Comparison of ENCODE assay signal across 8 mouse cellular contexts in the genomic region with DNA sequence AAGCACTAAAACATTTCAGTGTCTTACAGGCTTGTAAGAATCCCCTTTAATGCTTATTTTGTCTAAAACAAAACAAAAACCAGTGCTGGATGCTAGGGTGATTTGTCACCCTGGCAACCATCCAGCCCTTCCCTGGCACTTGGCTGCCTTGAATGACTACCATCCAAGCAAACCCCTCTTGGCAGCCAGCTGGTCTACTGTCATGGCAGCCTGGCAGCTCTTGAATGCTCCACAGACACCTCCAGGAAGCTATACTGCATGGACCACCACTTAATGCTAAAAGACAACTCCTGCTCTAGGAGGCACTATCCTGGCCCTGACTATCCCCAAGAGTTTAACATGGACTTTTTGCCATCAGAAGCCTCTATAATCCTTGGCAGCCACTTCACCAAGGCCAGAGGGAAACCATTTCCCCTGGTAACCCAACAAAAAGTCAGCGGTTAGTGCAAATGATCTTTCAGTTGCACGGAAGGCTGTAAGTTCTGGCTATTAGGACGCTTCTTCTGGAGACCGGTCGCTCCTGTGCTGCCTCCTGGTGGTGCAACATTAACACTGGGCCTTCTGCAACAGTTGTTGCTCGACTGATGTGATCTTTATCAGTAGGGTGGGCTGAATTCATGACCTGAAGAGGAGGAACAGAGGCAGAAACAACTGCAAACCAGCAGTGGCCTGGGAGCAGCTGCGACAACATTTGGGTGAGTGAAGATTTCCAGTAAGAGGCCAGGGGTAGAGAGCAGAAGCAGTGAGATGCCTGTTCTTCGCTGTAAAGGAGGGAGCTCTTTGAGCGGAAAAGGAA. TPM values are rescaled to one million over a fixed set of nuclear protein-coding genes. Genes with fewer than 3 reads are reported as not detected.
DNase-seq lines count a peak whose midpoint lies in the region; ATAC-seq and TF ChIP-seq lines count a peak whose summit lies in the region.

No protein-coding gene starts in this region.

- DNase-seq in CD8-positive naive resting alpha-beta T cell, adult 2 months (ENCODE audit: low read depth in 2 of 2, low spot score in 2 of 2): peak; percentile 54 to 72
- peak; percentile 86 to 89 for DNase-seq in adrenal gland, postnatal 36 days
- DNase-seq in kidney, postnatal 0 days (ENCODE audit: low spot score): peak; percentile 91
- peak; percentile 64 for DNase-seq in neural tube, embryonic 10.5 days (ENCODE audit: extremely low spot score, low spot score)

- no peaks in the 10 kb centered on the region for H3K36me3 ChIP-seq in heart, embryonic 14.5 days (ENCODE audit: control insufficient read depth, insufficient read depth, low read length)
- H3K36me3 ChIP-seq in kidney, postnatal 0 days (ENCODE audit: insufficient read depth, low read length): no peaks in the 10 kb centered on the region
- no peaks in the 10 kb centered on the region for H3K36me3 ChIP-seq in liver, embryonic 15.5 days (replicated peaks)
- H3K36me3 ChIP-seq in testis, adult 2 months (ENCODE audit: control insufficient read depth, insufficient read depth, low read length): no peaks in the 10 kb centered on the region

- peak overlapping the region; percentile 87 for H3K9ac ChIP-seq in heart, embryonic 14.5 days (ENCODE audit: low read length)
- peak overlapping the region; percentile 66 for H3K9ac ChIP-seq in kidney, postnatal 0 days (ENCODE audit: low read depth, low read length)
- peak overlapping the region; percentile 72 for H3K9ac ChIP-seq in liver, embryonic 15.5 days

- no peak for ATAC-seq in heart, embryonic 14.5 days (ENCODE audit: insufficient number of reproducible peaks, insufficient read depth, low FRiP score, low read depth)
- peak; percentile 22; the same call in 1 of the 2 replicates for ATAC-seq in kidney, postnatal 0 days (replicated peaks; ENCODE audit: low FRiP score, low read depth)
- no peak for ATAC-seq in liver, embryonic 15.5 days (ENCODE audit: insufficient read depth)

- no peak; the same call in 1 of the 2 replicates for TF ChIP-seq POLR2A in embryonic fibroblast, embryonic 13.5 days (IDR thresholded peaks at IDR 0.05; ENCODE audit: low read depth, low read length)
- TF ChIP-seq POLR2A in testis, adult 2 months (IDR thresholded peaks at IDR 0.05; ENCODE audit: control insufficient read depth, low read depth, low read length): no peak

- H3K9me3 ChIP-seq in heart, embryonic 14.5 days (ENCODE audit: control insufficient read depth, low read length): peaks cover 4% of the 10 kb centered on the region; the same call in 1 of the 2 replicates
- no peaks in the 10 kb centered on the region for H3K9me3 ChIP-seq in kidney, postnatal 0 days (replicated peaks; ENCODE audit: low read length)
- peaks cover 5% of the 10 kb centered on the region; the same call in 1 of the 2 replicates for H3K9me3 ChIP-seq in liver, embryonic 15.5 days (replicated peaks)

- peak overlapping the region; percentile 73 for H3K4me2 ChIP-seq in heart, embryonic 14.5 days (ENCODE audit: low read length)
- peak overlapping the region; percentile 77 for H3K4me2 ChIP-seq in kidney, postnatal 0 days (ENCODE audit: low read length)
- H3K4me2 ChIP-seq in liver, embryonic 15.5 days: peak overlapping the region; percentile 100

- H3K27ac ChIP-seq in embryonic fibroblast, embryonic 13.5 days (ENCODE audit: insufficient read depth, low read length): peak overlapping the region; percentile 58
- H3K27ac ChIP-seq in heart, embryonic 14.5 days (replicated peaks in 1 of 2; ENCODE audit: control insufficient read depth in 1 of 2, insufficient read depth in 1 of 2, low read depth in 2 of 2, low read length in 2 of 2): peak overlapping the region; percentile 35 to 90; a peak in 3 of 4 replicates
- peak overlapping the region; percentile 89 for H3K27ac ChIP-seq in kidney, postnatal 0 days
- peak overlapping the region; percentile 90 for H3K27ac ChIP-seq in liver, embryonic 15.5 days (replicated peaks)
- peak overlapping the region; percentile 47 for H3K27ac ChIP-seq in testis, adult 2 months (ENCODE audit: control insufficient read depth, insufficient read depth, low read depth, low read length)

- H3K27me3 ChIP-seq in heart, embryonic 14.5 days (ENCODE audit: control insufficient read depth, insufficient read depth, low read length): no peaks in the 10 kb centered on the region
- H3K27me3 ChIP-seq in kidney, postnatal 0 days (ENCODE audit: insufficient read depth, low read length): no peaks in the 10 kb centered on the region
- no peaks in the 10 kb centered on the region; the same call in 1 of the 2 replicates for H3K27me3 ChIP-seq in liver, embryonic 15.5 days
- no peaks in the 10 kb centered on the region for H3K27me3 ChIP-seq in testis, adult 2 months (ENCODE audit: control insufficient read depth, insufficient read depth, low read length)

- H3K4me1 ChIP-seq in embryonic fibroblast, embryonic 13.5 days (ENCODE audit: control insufficient read depth, insufficient read depth, low read length): peaks cover 7% of the 10 kb centered on the region; the same call in 1 of the 2 replicates
- H3K4me1 ChIP-seq in heart, embryonic 14.5 days (ENCODE audit: control insufficient read depth in 2 of 2, insufficient read depth in 2 of 2, low read length in 2 of 2): peaks cover 7 to 27% of the 10 kb centered on the region in 2 experiments
- H3K4me1 ChIP-seq in kidney, postnatal 0 days (replicated peaks; ENCODE audit: insufficient read depth, low read length): peaks cover 8% of the 10 kb centered on the region
- H3K4me1 ChIP-seq in liver, embryonic 15.5 days (replicated peaks): peaks cover 50% of the 10 kb centered on the region
- peaks cover 20% of the 10 kb centered on the region for H3K4me1 ChIP-seq in testis, adult 2 months (ENCODE audit: control insufficient read depth, insufficient read depth, low read length)

- peak; percentile 80 for TF ChIP-seq CTCF in embryonic fibroblast, embryonic 13.5 days (IDR thresholded peaks at IDR 0.05; ENCODE audit: borderline replicate concordance, insufficient read depth, low read length)
- peak; percentile 92 for TF ChIP-seq CTCF in kidney, postnatal 0 days (IDR thresholded peaks at IDR 0.05; ENCODE audit: low read depth)
- peak; percentile 58; the same call in 1 of the 2 replicates for TF ChIP-seq CTCF in testis, adult 2 months (IDR thresholded peaks at IDR 0.05; ENCODE audit: control insufficient read depth, insufficient read depth, insufficient replicate concordance, low read depth, low read length)

- H3K4me3 ChIP-seq in embryonic fibroblast, embryonic 13.5 days (ENCODE audit: insufficient read depth, low read length): peak overlapping the region; percentile 87
- peak overlapping the region; percentile 83 to 84 for H3K4me3 ChIP-seq in heart, embryonic 14.5 days (ENCODE audit: control insufficient read depth in 1 of 2, insufficient read depth in 1 of 2, low read depth in 1 of 2, low read length in 2 of 2)
- peak overlapping the region; percentile 60 for H3K4me3 ChIP-seq in kidney, postnatal 0 days (replicated peaks; ENCODE audit: low read depth, low read length)
- peak overlapping the region; percentile 84 for H3K4me3 ChIP-seq in liver, embryonic 15.5 days (replicated peaks)
- peak overlapping the region; percentile 98 for H3K4me3 ChIP-seq in testis, adult 2 months (ENCODE audit: control insufficient read depth, low read depth, low read length)

- WGBS in heart, embryonic 14.5 days: 12% methylated on average over 9 of the region's 9 CpGs
- WGBS in kidney, postnatal 0 days: 8% methylated on average over 9 of the region's 9 CpGs
- 3% methylated on average over 9 of the region's 9 CpGs for WGBS in liver, embryonic 15.5 days (ENCODE audit: insufficient replicate concordance)

RNA-seq across cellular contexts. Expression of a gene that starts 1.0 kb away (rescaled TPM):
- total RNA-seq in adrenal gland, postnatal 36 days (2021): 100 to 1,000 TPM in 1 of 2 experiments, 10 to 100 TPM in 1; 92.2 to 134 TPM
- 148 and 168 TPM in 2 replicates for polyA plus RNA-seq in embryonic fibroblast, embryonic 13.5 days (2011; ENCODE audit: insufficient read length, low read depth, missing spikeins)
- polyA plus RNA-seq in heart, embryonic 14.5 days (2014; fragmentation: Nextera tagmentation; extraction: Ambion mirVana): 20.1 and 23.1 TPM in 2 replicates
- 111 and 114 TPM in 2 replicates for polyA plus RNA-seq in kidney, postnatal 0 days (2015; fragmentation: Nextera tagmentation; extraction: Ambion mirVana)
- 55.0 and 56.9 TPM in 2 replicates for polyA plus RNA-seq in liver, embryonic 15.5 days (2015; fragmentation: Nextera tagmentation; extraction: Ambion mirVana)
- 41.3 and 50.0 TPM in 2 replicates for polyA plus RNA-seq in testis, adult 2 months (2012; rRNA removed)

RNA-seq across cellular contexts. Expression of a gene that starts 10.8 kb away (rescaled TPM):
- total RNA-seq in adrenal gland, postnatal 36 days (2021): 10 to 100 TPM; 27.3 to 31.4 TPM
- 12.9 and 15.1 TPM in 2 replicates for polyA plus RNA-seq in embryonic fibroblast, embryonic 13.5 days (2011; ENCODE audit: insufficient read length, low read depth, missing spikeins)
- 10.7 and 11.7 TPM in 2 replicates for polyA plus RNA-seq in heart, embryonic 14.5 days (2014; fragmentation: Nextera tagmentation; extraction: Ambion mirVana)
- 13.1 and 15.0 TPM in 2 replicates for polyA plus RNA-seq in kidney, postnatal 0 days (2015; fragmentation: Nextera tagmentation; extraction: Ambion mirVana)
- polyA plus RNA-seq in liver, embryonic 15.5 days (2015; fragmentation: Nextera tagmentation; extraction: Ambion mirVana): 2.3 and 2.7 TPM in 2 replicates
- 462 and 482 TPM in 2 replicates for polyA plus RNA-seq in testis, adult 2 months (2012; rRNA removed)

RNA-seq across cellular contexts. Expression of a gene that starts 39.3 kb away (rescaled TPM):
- total RNA-seq in adrenal gland, postnatal 36 days (2021): not detected
- 0.08 TPM in 1 of 2 replicates, not detected in the other for polyA plus RNA-seq in embryonic fibroblast, embryonic 13.5 days (2011; ENCODE audit: insufficient read length, low read depth, missing spikeins)
- polyA plus RNA-seq in heart, embryonic 14.5 days (2014; fragmentation: Nextera tagmentation; extraction: Ambion mirVana): 0.03 TPM in 1 of 2 replicates, not detected in the other
- 0.08 TPM in 2 replicates for polyA plus RNA-seq in kidney, postnatal 0 days (2015; fragmentation: Nextera tagmentation; extraction: Ambion mirVana)
- not detected in 2 replicates for polyA plus RNA-seq in liver, embryonic 15.5 days (2015; fragmentation: Nextera tagmentation; extraction: Ambion mirVana)
- 0.04 and 0.05 TPM in 2 replicates for polyA plus RNA-seq in testis, adult 2 months (2012; rRNA removed)

Comparison
In these comparisons a context has a peak if more than half of its experiments do, and no peak if none do; other contexts are left out.
1. RNA of a gene that starts 10.8 kb away (polyA plus RNA-seq): 462 to 482 TPM in testis, adult 2 months; 13.1 to 15.0 TPM in kidney, postnatal 0 days, 12.9 to 15.1 TPM in embryonic fibroblast, embryonic 13.5 days, 10.7 to 11.7 TPM in heart, embryonic 14.5 days and 2.3 to 2.7 TPM in liver, embryonic 15.5 days; every median in the first group is over 10 times any median in the second.
2. Peak in every context shown above with its lines, with median percentiles within 50 percentile points of each other: DNase-seq, H3K27ac ChIP-seq, H3K4me3 ChIP-seq, CTCF ChIP-seq, H3K4me2 ChIP-seq and H3K9ac ChIP-seq.